Mouse (Mus musculus) embryonic facial prominence, embryonic 11.5 days (tissue): ENCODE data around the gene AL607142.1. TPM values are rescaled to one million over a fixed set of nuclear protein-coding genes. Genes with fewer than 3 reads are reported as not detected.

Experiments
- ATAC-seq: fragments of 200-750 bp; cut with Nextera tagmentation; replicated peaks from 2 replicates; pipeline ENCODE4 v1.8.0; 2017; ENCODE audit warnings: low read depth; ENCODE audit not compliant: insufficient number of reproducible peaks, low FRiP score, low TSS enrichment
- DNase-seq: peaks from one replicate; pipeline ENCODE4 v3.0.0-alpha.2; 2015; ENCODE audit warnings: low spot score
- H3K27ac ChIP-seq: fragments of 300-500 bp; sonication (generic); replicated peaks from 2 replicates; pipeline ENCODE4 v1.5.1; 2014; ENCODE audit warnings: mild to moderate bottlenecking, low read depth, low read length, control low read depth
- H3K27me3 ChIP-seq: fragments of 300-500 bp; sonication (generic); 2 replicates; pipeline ENCODE4 v1.6.1; 2014; ENCODE audit warnings: mild to moderate bottlenecking, low read length, moderate library complexity, mixed read lengths; ENCODE audit not compliant: control insufficient read depth, insufficient read depth
- H3K36me3 ChIP-seq: fragments of 300-500 bp; sonication (generic); replicated peaks from 2 replicates; pipeline ENCODE4 v1.6.1; 2014; ENCODE audit warnings: low read depth, mild to moderate bottlenecking, low read length, moderate library complexity, mixed read lengths; ENCODE audit not compliant: control insufficient read depth, insufficient read depth
- H3K4me1 ChIP-seq: fragments of 300-500 bp; sonication (generic); 2 replicates; pipeline ENCODE4 v1.6.1; 2014; ENCODE audit warnings: low read length, mixed read lengths; ENCODE audit not compliant: control insufficient read depth, insufficient read depth
- H3K4me2 ChIP-seq: fragments of 300-500 bp; sonication (generic); 2 replicates; pipeline ENCODE4 v1.6.1; 2014; ENCODE audit warnings: low read depth, mild to moderate bottlenecking, control low read depth, low read length, moderate library complexity
- H3K4me3 ChIP-seq: fragments of 300-500 bp; sonication (generic); 2 replicates; pipeline ENCODE4 v1.5.1; 2014; ENCODE audit warnings: low read depth, low read length, control low read depth
- H3K9ac ChIP-seq: fragments of 300-500 bp; sonication (generic); replicated peaks from 2 replicates; pipeline ENCODE4 v1.6.1; 2014; ENCODE audit warnings: mild to moderate bottlenecking, control low read depth, low read length
- H3K9me3 ChIP-seq: fragments of 300-500 bp; sonication (generic); replicated peaks from 2 replicates; pipeline ENCODE4 v1.6.1; 2016; ENCODE audit warnings: mild to moderate bottlenecking, low read length, inconsistent platforms, mixed read lengths; ENCODE audit not compliant: control insufficient read depth
- WGBS: fragments of 180-500 bp; shearing (Covaris S2); extraction: QIAGEN DNeasy Blood & Tissue Kit; methylation state at CpG from one replicate; pipeline ENCODE4 v1.1.7; 2014; 5-methylcytosine and 5-hydroxymethylcytosine counted together
- polyA plus RNA-seq: library from polyadenylated mRNA; unstranded; fragments of >200 nt; fragmentation: Nextera tagmentation; extraction: Ambion mirVana; gene quantifications from 2 replicates; pipeline ENCODE4 v1.2.1, GENCODE M21; 2014

AL607142.1 gene
- polyA plus RNA-seq, 1 experiment from 2014 or later = not detected

DNA sequence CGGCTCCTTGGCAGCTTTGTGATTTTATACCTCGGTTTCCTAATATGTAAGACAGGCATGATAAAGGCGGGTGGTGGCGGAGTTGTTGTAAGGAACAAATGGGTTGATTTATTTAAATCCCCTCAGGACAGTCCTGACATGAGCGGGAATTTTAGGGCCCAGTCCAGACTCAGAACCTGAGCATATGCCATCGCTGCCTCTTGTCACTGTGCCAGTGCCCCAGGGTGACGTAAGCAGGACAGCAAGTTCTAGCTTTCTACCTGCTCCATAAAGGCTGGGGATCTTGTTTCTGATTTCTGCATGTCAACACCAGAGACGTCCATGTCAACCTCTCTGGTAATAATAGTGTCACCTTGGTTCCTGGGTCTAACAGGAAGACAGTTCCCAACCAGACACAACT, 24.7 kb downstream of the AL607142.1 start:
- H3K9ac ChIP-seq = no peak overlapping the region
- 88% methylated on average over 8 of the region's 8 CpGs for WGBS
- H3K9me3 ChIP-seq = no peaks in the 10 kb centered on the region
- no peak overlapping the region for H3K4me2 ChIP-seq
- no peaks in the 10 kb centered on the region for H3K27me3 ChIP-seq
- no peaks in the 10 kb centered on the region for H3K4me1 ChIP-seq
- no peak overlapping the region for H3K27ac ChIP-seq
- DNase-seq = no peak
- no peaks in the 10 kb centered on the region for H3K36me3 ChIP-seq
- H3K4me3 ChIP-seq = no peak overlapping the region
- no peak for ATAC-seq

DNA sequence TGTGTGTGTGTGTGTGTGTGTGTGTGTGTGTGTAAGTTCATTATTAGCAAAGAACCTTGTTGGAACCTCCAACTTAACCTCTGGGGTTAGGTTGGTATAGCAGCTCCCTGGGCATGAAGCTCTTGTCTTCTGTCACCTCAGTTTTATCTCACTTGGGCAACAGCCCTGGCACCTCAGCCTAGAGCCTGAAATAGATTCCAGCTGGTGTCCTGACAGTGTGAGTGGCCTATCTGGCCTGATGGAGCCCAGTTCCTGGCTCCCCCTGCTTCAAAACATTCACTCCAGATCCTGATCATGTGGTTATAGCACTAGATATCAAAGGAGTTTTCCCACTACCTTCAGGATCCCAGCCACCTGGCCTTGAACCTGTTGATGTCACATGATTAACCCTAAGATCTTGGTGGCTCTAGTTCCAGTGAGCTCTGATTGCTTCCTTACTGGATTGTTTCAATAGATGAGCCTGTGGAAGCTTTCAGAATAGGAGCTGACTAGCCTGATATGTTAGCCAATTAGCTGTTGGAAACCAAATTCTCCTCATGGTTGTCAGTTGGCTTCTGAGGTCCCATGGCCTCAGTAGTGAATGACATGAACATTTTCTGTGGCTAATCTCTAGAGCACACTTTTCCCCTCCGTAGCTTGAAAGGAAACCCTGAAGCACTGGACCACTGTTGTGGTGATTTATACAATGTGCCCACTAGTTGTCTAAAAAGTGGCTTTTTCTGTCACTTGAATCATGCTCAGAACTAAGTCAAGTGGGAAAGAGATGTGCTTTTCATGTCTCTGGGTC, 27.4 kb downstream of the AL607142.1 start:
- Histone ChIP-seq H3K4me2 (no peak overlapping the region), H3K9ac (no peak overlapping the region), H3K27ac (no peak overlapping the region), H3K27me3 (no peaks in the 10 kb centered on the region), H3K36me3 (no peaks in the 10 kb centered on the region), H3K9me3 (no peaks in the 10 kb centered on the region), H3K4me3 (no peak overlapping the region), H3K4me1 (no peaks in the 10 kb centered on the region)
- DNase-seq (no peak), ATAC-seq (no peak)
- 81% methylated on average over 1 of the region's 1 CpGs for WGBS

DNA sequence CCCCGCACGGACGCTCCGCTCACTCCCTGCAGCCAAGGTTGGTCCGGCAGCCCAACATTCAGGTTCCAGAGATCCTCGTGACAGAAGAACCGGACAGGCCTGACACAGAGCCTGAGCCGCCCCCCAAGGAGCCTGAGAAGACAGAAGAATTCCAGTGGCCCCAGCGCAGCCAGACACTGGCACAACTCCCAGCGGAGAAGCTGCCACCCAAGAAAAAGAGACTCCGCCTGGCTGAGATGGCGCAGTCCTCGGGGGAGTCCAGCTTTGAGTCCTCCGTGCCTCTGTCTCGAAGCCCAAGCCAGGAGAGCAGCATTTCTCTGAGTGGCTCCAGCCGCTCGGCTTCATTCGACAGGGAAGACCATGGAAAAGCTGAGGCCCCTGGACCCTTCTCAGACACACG, 32.1 kb downstream of the AL607142.1 start:
- DNase-seq (no peak), ATAC-seq (no peak)
- H3K4me2 ChIP-seq = no peak overlapping the region
- H3K36me3 ChIP-seq = no peaks in the 10 kb centered on the region
- no peak overlapping the region for H3K4me3 ChIP-seq
- H3K4me1 ChIP-seq = no peaks in the 10 kb centered on the region
- 89% methylated on average over 19 of the region's 19 CpGs for WGBS
- no peak overlapping the region for H3K9ac ChIP-seq
- H3K27me3 ChIP-seq = no peaks in the 10 kb centered on the region
- H3K9me3 ChIP-seq = no peaks in the 10 kb centered on the region
- no peak overlapping the region for H3K27ac ChIP-seq

DNA sequence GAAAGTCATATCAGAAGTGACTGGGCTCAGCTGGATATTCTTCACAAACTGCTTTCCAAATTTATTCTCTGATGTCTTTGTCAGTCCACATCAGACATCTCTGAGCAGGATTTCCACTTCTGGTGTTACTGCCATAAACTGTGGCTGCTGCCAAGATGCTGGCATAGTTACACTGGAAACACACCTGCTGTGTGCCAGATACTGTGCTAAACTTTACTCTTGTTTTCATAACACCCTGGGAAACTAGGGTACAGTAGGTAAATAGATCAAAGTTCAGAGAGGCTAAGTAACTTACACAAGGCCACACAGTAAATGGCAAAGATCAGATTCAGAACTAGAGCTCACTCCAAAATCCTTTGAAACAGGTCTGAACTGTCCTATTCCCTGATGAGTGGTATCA, 36.4 kb downstream of the AL607142.1 start:
- H3K27me3 ChIP-seq = no peaks in the 10 kb centered on the region
- H3K27ac ChIP-seq = no peak overlapping the region
- no peaks in the 10 kb centered on the region for H3K4me1 ChIP-seq
- H3K36me3 ChIP-seq = no peaks in the 10 kb centered on the region
- H3K9ac ChIP-seq = no peak overlapping the region
- H3K9me3 ChIP-seq = no peaks in the 10 kb centered on the region
- no peak for ATAC-seq
- no peak overlapping the region for H3K4me2 ChIP-seq
- no peak overlapping the region for H3K4me3 ChIP-seq
- no peak for DNase-seq

DNA sequence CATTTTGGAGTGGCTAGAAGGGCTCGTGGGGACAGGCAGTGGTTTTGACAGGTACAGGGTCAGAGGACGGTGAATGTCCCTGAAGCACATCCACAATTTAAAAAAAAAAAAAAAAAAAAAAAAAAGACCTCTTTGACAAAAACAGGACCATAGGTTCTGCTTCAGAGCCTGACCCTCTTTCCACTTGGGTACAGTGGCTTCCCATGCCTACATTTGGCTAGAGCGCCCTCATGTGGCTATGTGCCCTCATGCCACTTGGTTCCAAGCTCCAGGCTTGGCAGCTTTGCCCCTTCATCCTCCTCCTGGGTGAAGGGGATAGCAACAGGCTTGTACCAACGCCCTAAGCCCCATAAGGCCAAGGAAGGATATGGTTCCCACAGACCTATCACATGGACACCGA, 39.8 kb downstream of the AL607142.1 start:
- Histone ChIP-seq H3K27ac (no peak overlapping the region), H3K4me2 (no peak overlapping the region), H3K27me3 (no peaks in the 10 kb centered on the region), H3K9me3 (no peaks in the 10 kb centered on the region), H3K4me1 (no peaks in the 10 kb centered on the region), H3K36me3 (no peaks in the 10 kb centered on the region), H3K9ac (no peak overlapping the region), H3K4me3 (no peak overlapping the region)
- ATAC-seq = no peak
- DNase-seq = peak; percentile 54
- 56% methylated on average over 5 of the region's 5 CpGs for WGBS

DNA sequence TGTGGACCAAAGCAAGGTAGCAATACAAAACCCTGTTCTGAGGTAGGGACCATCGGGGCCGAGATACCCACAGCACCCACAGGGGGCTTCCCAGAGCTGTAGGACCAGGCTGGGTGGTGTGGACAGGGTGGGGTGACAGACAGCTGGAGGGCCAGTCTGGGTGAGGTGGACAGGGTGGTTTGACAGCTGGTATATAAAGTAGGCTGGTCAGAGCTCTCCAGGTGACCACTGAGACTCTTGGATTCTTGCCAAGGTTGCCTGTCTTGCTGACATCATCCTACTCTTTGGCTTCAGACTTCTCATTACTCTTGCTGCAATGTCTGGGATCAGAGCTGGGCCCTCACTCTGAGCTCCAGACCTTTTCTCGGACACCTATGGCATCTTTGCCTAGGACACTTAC, 41.6 kb downstream of the AL607142.1 start:
- Histone ChIP-seq H3K4me1 (no peaks in the 10 kb centered on the region), H3K36me3 (no peaks in the 10 kb centered on the region), H3K27me3 (no peaks in the 10 kb centered on the region), H3K4me2 (no peak overlapping the region), H3K9me3 (no peaks in the 10 kb centered on the region), H3K27ac (no peak overlapping the region), H3K4me3 (no peak overlapping the region), H3K9ac (no peak overlapping the region)
- 95% methylated on average over 3 of the region's 3 CpGs for WGBS
- DNase-seq (no peak), ATAC-seq (no peak)

DNA sequence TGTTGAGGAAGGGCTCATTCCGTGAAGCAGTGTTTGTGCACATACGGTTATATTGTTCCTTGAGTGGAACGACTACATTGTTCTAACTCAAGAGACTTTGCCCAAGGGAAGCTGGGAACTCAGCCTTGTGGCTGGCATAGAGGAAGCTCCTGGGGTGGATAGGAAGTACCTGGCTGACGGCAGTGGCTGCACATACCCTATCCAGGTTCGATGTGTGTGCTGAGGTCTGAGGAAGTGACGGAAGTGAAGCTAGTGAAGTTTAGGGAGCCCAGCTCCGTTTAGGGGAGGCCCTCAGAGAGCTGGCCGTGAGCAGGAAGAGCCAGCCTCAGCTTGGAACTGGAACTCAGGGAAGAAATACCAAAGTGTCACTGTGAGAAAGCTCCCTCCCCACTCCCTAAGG, 43.0 kb downstream of the AL607142.1 start:
- Histone ChIP-seq H3K9ac (no peak overlapping the region), H3K9me3 (no peaks in the 10 kb centered on the region), H3K27me3 (no peaks in the 10 kb centered on the region), H3K36me3 (no peaks in the 10 kb centered on the region), H3K27ac (no peak overlapping the region), H3K4me3 (no peak overlapping the region), H3K4me1 (no peaks in the 10 kb centered on the region), H3K4me2 (no peak overlapping the region)
- WGBS = 74% methylated on average over 8 of the region's 8 CpGs
- ATAC-seq (no peak), DNase-seq (no peak)

DNA sequence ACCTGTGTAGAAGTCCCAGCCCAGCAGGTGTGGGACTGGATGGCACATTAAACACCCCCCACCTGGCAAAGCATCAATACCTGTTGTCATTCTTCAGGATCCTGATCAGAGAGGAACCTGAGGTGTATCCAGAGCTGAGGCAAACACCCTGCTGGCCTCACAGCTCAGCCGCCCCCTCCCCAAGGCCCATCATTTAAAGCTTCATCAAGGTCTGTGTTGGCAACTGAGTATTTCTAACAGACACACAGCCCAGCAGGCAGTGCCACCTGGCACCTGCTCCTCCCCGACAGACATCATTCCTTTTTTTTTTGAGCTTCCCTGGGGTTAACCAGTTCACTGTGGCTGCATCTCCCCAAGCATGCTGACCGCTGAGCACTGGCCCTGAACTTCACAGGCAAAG, 50.7 kb downstream of the AL607142.1 start:
- no peaks in the 10 kb centered on the region for H3K36me3 ChIP-seq
- DNase-seq (no peak), ATAC-seq (no peak)
- no peak overlapping the region for H3K4me2 ChIP-seq
- H3K9ac ChIP-seq = no peak overlapping the region
- H3K4me1 ChIP-seq = no peaks in the 10 kb centered on the region
- H3K4me3 ChIP-seq = no peak overlapping the region
- no peak overlapping the region for H3K27ac ChIP-seq
- no peaks in the 10 kb centered on the region for H3K9me3 ChIP-seq
- H3K27me3 ChIP-seq = no peaks in the 10 kb centered on the region
- 84% methylated on average over 3 of the region's 3 CpGs for WGBS
